Mouse (Mus musculus) cerebellum, postnatal 4 days (tissue): Measurements from ENCODE around the gene Itk.

Experiments
- DNase-seq, 2 experiments: peaks; one replicate each; pipeline ENCODE4 v3.0.0; 2022; ENCODE audit warnings: low spot score in 2 of 2, mixed read lengths in 1 of 2

The Itk gene

DNA sequence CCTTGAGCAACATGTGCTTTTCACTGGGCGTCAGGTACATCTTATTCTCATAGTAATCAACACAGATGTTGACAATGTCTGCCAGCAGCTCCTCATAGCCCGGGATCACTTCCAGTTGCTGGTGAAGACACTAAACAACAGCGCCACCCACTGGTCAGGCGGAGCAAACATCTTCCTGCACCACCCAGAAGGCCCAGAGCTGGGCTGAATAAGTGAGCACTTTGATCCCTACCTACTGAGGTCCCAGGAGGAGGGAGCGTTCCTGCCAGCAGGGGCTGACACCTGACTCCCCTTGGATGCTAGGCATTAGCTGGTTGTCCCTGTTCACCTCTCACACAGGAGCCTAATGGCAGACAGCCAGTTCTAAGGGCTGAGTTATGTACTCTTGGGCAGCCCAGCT, 112.5 kb downstream of the Itk start:
- peak; percentile 28 to 35 for DNase-seq

- DNase-seq: no peak
Observed at GRCm38 (mm10) chr11:46276168-46276567, 113.1 kb downstream of the Itk start.

DNA sequence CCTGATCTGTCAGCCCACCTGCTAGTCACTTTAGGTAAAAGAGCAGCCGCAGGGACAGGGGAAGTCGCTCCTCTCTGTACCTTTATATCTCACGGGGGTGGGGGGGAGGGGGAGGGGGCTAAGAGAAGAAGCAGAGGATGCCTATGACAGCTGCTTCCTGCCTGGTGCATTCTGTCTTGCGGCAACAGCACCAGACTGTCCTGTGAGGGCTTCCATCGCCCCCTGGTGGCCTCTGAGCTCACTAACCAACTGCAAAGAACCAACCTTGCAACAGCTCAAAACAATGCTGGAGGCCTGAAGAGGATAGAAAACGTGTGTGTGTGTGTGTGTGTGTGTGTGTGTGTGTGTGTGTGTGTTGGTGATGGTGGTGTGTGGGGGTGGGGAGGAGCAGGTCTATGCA, 114.0 kb downstream of the Itk start:
- DNase-seq: peak; percentile 59 to 77
